Comparison of ENCODE assay signal across 8 mouse cellular contexts in the genomic region with DNA sequence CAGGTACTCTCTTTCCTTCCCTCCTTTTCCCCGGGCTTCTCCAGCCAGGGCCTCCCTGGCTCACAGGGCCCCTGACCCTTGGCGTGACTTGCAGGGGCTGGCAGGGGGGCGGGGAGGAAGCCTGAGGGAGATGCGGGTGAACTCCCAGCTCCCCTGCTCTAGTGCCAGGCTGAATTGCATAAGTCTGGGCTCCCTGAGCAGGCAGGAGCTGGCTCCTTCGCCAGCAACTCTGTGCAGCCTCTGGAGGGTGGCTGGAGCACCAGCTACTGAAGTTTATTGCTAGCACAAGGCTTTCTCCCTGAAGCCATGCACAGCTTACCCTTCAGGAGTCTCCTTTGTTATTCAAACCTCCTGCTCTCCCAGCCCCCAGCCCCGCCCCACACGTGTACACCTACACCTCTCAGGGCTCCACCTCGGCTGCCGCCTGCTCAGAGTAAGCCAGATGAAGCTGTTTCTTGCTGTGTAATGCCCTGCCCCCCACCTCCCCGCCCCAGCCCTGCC.
DNase-seq lines count a peak whose midpoint lies in the region; ATAC-seq lines count a peak whose summit lies in the region.

No protein-coding gene starts in this region.

- ATAC-seq in forebrain, embryonic 15.5 days (replicated peaks) = 0 out of 2 replicates have a peak, but pooled peaks have one; percentile 10
- no peak for ATAC-seq in megakaryocyte-erythroid progenitor cell, adult 5-6 weeks (replicated peaks; ENCODE audit: low FRiP score, low TSS enrichment, poor library complexity, severe bottlenecking)

- H3K36me3 ChIP-seq in heart, embryonic 10.5 days = no peaks in the 10 kb centered on the region
- H3K36me3 ChIP-seq in forebrain, embryonic 15.5 days = no peaks in the 10 kb centered on the region

- no peak overlapping the region for H3K9ac ChIP-seq in forebrain, embryonic 15.5 days (replicated peaks)

- H3K27me3 ChIP-seq in heart, embryonic 10.5 days (ENCODE audit: insufficient read depth, poor library complexity, severe bottlenecking) = peaks cover 80% of the 10 kb centered on the region
- H3K27me3 ChIP-seq in forebrain, embryonic 15.5 days = 0 out of 2 replicates have a peak, but pooled peaks cover 7% of the 10 kb centered on the region

- peak overlapping the region; percentile 55 for H3K4me3 ChIP-seq in heart, embryonic 10.5 days
- H3K4me3 ChIP-seq in forebrain, embryonic 15.5 days = peak overlapping the region; percentile 25

- no peak for DNase-seq in heart, embryonic 10.5 days (ENCODE audit: low spot score)
- DNase-seq in heart, adult 11 months = no peak
- peak; percentile 4 for DNase-seq in NIH3T3 (ENCODE audit: low read depth)
- DNase-seq in kidney, postnatal 14 days = peak; percentile 31
- DNase-seq in right cerebral cortex, postnatal 25 days = peak; percentile 29
- no peak for DNase-seq in urinary bladder, postnatal 10 days (ENCODE audit: low spot score)

- peak overlapping the region; percentile 83 for H3K27ac ChIP-seq in heart, embryonic 10.5 days
- no peak overlapping the region for H3K27ac ChIP-seq in forebrain, embryonic 15.5 days (replicated peaks)

- H3K4me2 ChIP-seq in forebrain, embryonic 15.5 days (replicated peaks) = peak overlapping the region; percentile 53

- H3K9me3 ChIP-seq in heart, embryonic 10.5 days = no peaks in the 10 kb centered on the region
- H3K9me3 ChIP-seq in forebrain, embryonic 15.5 days = no peaks in the 10 kb centered on the region

- 9% methylated on average over 10 of the region's 10 CpGs for WGBS in heart, embryonic 10.5 days
- WGBS in forebrain, embryonic 15.5 days = 25% methylated on average over 10 of the region's 10 CpGs

- peaks cover 34% of the 10 kb centered on the region for H3K4me1 ChIP-seq in heart, embryonic 10.5 days
- H3K4me1 ChIP-seq in forebrain, embryonic 15.5 days = peaks cover 6% of the 10 kb centered on the region; the same call in 1 of the 2 replicates

Comparison
In these comparisons a context has a peak if more than half of its experiments do, and no peak if none do; other contexts are left out.
1. DNase-seq: peak in NIH3T3 (single experiment), kidney, postnatal 14 days (single experiment) and right cerebral cortex, postnatal 25 days (single experiment); none in heart, embryonic 10.5 days (single experiment), heart, adult 11 months (single experiment) and urinary bladder, postnatal 10 days (single experiment).